Mouse (Mus musculus) urinary bladder, postnatal 25 days (tissue): ENCODE data around the gene Krt13.
A peak's percentile ranks its signal among the peaks of the same experiment; 100 is the strongest.

Experiments used
- DNase-seq: peaks from one replicate; pipeline ENCODE4 v3.0.0; 2022; ENCODE audit warnings: low spot score

Gene Krt13

GRCm38 (mm10) chr11:100121466-100121865 lies at the start of gene Krt13:
Krt13 (minus strand) TSS chr11:100121566.
- DNase-seq: no peak

- DNase-seq: peak; percentile 84
Observed at GRCm38 (mm10) chr11:100168765-100169762, 47.7 kb upstream of the Krt13 start.

GRCm38 (mm10) chr11:100168071-100168470 lies 46.7 kb upstream of the Krt13 start:
- peak; percentile 83 for DNase-seq

GRCm38 (mm10) chr11:100164392-100164791 lies 43.0 kb upstream of the Krt13 start:
- DNase-seq: no peak

GRCm38 (mm10) chr11:100157908-100158477 lies 36.6 kb upstream of the Krt13 start:
- no peak for DNase-seq

- DNase-seq: no peak
Observed at GRCm38 (mm10) chr11:100157331-100157730, 36.0 kb upstream of the Krt13 start.

- no peak for DNase-seq
Observed at GRCm38 (mm10) chr11:100155497-100156255, 34.3 kb upstream of the Krt13 start.

GRCm38 (mm10) chr11:100148615-100149330 lies 27.4 kb upstream of the Krt13 start, which contains the start of gene Krt19:
Krt19 (minus strand) TSS chr11:100148665.
- DNase-seq: no peak

- no peak for DNase-seq
Observed at GRCm38 (mm10) chr11:100147566-100148353, 26.4 kb upstream of the Krt13 start.

- DNase-seq: peak; percentile 68
Observed at GRCm38 (mm10) chr11:100145858-100146560, 24.6 kb upstream of the Krt13 start.

- DNase-seq: no peak
Observed at GRCm38 (mm10) chr11:100145104-100145503, 23.7 kb upstream of the Krt13 start.

GRCm38 (mm10) chr11:100140966-100141365 lies 19.6 kb upstream of the Krt13 start:
- no peak for DNase-seq

- DNase-seq: no peak
Observed at GRCm38 (mm10) chr11:100139391-100139790, 18.0 kb upstream of the Krt13 start.

GRCm38 (mm10) chr11:100138809-100139208 lies 17.4 kb upstream of the Krt13 start:
- no peak for DNase-seq

GRCm38 (mm10) chr11:100137693-100138092 lies 16.3 kb upstream of the Krt13 start:
- no peak for DNase-seq

GRCm38 (mm10) chr11:100136559-100136958 lies 15.2 kb upstream of the Krt13 start:
- no peak for DNase-seq

- DNase-seq: no peak
Observed at GRCm38 (mm10) chr11:100135731-100136130, 14.4 kb upstream of the Krt13 start, which contains the start of gene Krt15. Krt15 (minus strand) TSS chr11:100135928.

GRCm38 (mm10) chr11:100124901-100125300 lies 3.5 kb upstream of the Krt13 start:
- DNase-seq: no peak

GRCm38 (mm10) chr11:100120331-100120730 lies 1.0 kb downstream of the Krt13 start:
- DNase-seq: no peak

GRCm38 (mm10) chr11:100113742-100114029 lies 7.7 kb downstream of the Krt13 start:
- no peak for DNase-seq
